Mouse (Mus musculus): Measurements from ENCODE around the gene Gm8693.
"Not testable (repeated sequence)": the region's sequence is repeated elsewhere in the genome, so short reads cannot be mapped to it uniquely, and the experiment has no call there.

Gm8693 gene

GRCm38 (mm10) chr7:22692217-22692616, at the start of gene Gm8693:
Gene Gm8693 (minus strand): TSS chr7:22692317.
- DNase-seq (ENCODE audit: low spot score), result not testable (repeated sequence)

GRCm38 (mm10) chr7:22719610-22720009, 27.5 kb upstream of the Gm8693 start, which contains the start of gene Gm4567:
Gene Gm4567 (minus strand): TSS chr7:22719710.
- not testable (repeated sequence) for DNase-seq (ENCODE audit: low spot score)

DNA sequence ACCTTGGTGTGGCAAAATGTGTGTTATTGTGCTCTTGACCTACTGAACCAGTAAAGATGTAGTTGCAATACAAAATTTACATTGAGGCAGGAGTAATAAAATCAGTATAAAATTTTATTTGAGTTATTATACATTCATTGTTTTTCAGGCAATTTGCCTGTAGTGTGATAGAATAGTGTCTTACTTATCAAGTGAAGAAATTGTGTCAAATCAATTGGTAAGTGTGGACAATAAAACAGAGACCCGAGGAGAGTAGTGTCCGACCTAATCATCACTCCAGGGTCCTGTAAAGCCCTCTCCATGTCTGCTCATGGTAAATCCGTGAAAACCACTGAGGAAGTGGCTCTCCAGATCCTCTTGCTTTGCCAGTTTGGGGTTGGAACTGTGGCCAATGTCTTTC, 34.4 kb downstream of the Gm8693 start, which contains the start of gene Vmn1r155:
TSS of gene Vmn1r155 (plus strand) at position 301 of the 400 bp plus-strand sequence.
- not testable (repeated sequence) for DNase-seq (ENCODE audit: low spot score)

All from lung, postnatal 25 days (tissue).